Mouse (Mus musculus): ENCODE results near the gene Prss36. TPM values are rescaled to one million over a fixed set of nuclear protein-coding genes. Genes with fewer than 3 reads are reported as not detected.
"Not testable (repeated sequence)": the region's sequence is repeated elsewhere in the genome, so short reads cannot be mapped to it uniquely, and the experiment has no call there.

Prss36 gene
- polyA plus RNA-seq, 1 experiment from 2014 or later = 10.6 TPM

GRCm38 (mm10) chr7:127967004-127967921 lies 20.7 kb upstream of the Prss36 start, which contains the start of gene Fus:
Fus (plus strand) TSS chr7:127967457.
- peak within 1 kb of the TSS; percentile 97 for H3K27ac ChIP-seq
- peak within 1 kb of the TSS; percentile 98 for H3K9ac ChIP-seq
- peak within 1 kb of the TSS; percentile 88 for H3K4me3 ChIP-seq
- no peaks in the 10 kb centered on the region for H3K27me3 ChIP-seq
- no peaks in the 10 kb centered on the region for H3K9me3 ChIP-seq
- H3K4me1 ChIP-seq = peaks cover 20% of the 10 kb centered on the region
- peak; percentile 92 for ATAC-seq (ENCODE audit: insufficient number of reproducible peaks, insufficient read depth, low FRiP score, low TSS enrichment, low read depth)
- WGBS = under 1% methylated on average over 92 of the region's 92 CpGs
- H3K36me3 ChIP-seq = peaks cover 26% of the 10 kb centered on the region
- peak within 1 kb of the TSS; percentile 85 for H3K4me2 ChIP-seq

DNA sequence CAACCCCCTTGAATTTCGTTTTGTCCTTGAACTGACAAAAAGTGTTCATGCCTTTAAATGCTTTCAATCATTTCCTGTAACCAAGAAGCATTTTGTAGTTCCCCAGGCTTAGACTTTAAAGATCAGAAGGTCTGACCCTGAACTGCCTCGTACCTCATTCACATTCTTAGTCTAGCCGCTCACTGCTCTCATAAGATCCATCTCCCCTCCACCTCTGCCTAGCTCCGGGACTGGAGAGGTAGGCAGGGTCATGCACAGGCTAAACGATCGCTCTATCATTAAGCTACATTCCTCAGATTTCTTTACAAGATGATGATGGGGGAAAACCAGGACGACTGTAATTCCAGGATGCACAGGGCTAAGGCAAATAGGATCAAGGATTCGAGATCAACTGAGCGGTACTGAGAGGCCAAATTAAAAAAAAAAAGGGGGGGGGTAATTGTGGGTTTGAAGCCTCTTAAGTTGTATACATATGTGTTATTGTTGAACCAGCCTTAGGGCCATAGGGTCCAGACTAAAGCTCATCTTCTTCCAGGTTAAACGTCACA lies 19.9 kb upstream of the Prss36 start:
- H3K36me3 ChIP-seq = peaks cover 18% of the 10 kb centered on the region
- peaks cover 18% of the 10 kb centered on the region for H3K4me1 ChIP-seq
- peak overlapping the region; percentile 98 for H3K9ac ChIP-seq
- H3K4me2 ChIP-seq = peak overlapping the region; percentile 56
- H3K4me3 ChIP-seq = peak overlapping the region; percentile 88
- H3K27ac ChIP-seq = peak overlapping the region; percentile 97
- no peak for ATAC-seq (ENCODE audit: insufficient number of reproducible peaks, insufficient read depth, low FRiP score, low TSS enrichment, low read depth)
- 6% methylated on average over 10 of the region's 10 CpGs for WGBS
- no peaks in the 10 kb centered on the region for H3K9me3 ChIP-seq
- no peaks in the 10 kb centered on the region for H3K27me3 ChIP-seq

- Histone ChIP-seq H3K27ac (no peak overlapping the region), H3K4me2 (no peak overlapping the region), H3K36me3 (no peaks in the 10 kb centered on the region), H3K27me3 (no peaks in the 10 kb centered on the region), H3K4me3 (no peak overlapping the region), H3K9ac (no peak overlapping the region), H3K9me3 (no peaks in the 10 kb centered on the region), H3K4me1 (no peaks in the 10 kb centered on the region)
- no peak for ATAC-seq (ENCODE audit: insufficient number of reproducible peaks, insufficient read depth, low FRiP score, low TSS enrichment, low read depth)
- 62% methylated on average over 5 of the region's 5 CpGs for WGBS
These were observed 12.8 kb upstream of the Prss36 start for GRCm38 (mm10) chr7:127959364-127959763.

GRCm38 (mm10) chr7:127952864-127953581 lies 6.5 kb upstream of the Prss36 start:
- H3K4me3 ChIP-seq = no peak overlapping the region
- no peak for ATAC-seq (ENCODE audit: insufficient number of reproducible peaks, insufficient read depth, low FRiP score, low TSS enrichment, low read depth)
- H3K27me3 ChIP-seq = 0 out of 2 replicates have a peak, but pooled peaks cover 4% of the 10 kb centered on the region
- no peak overlapping the region for H3K27ac ChIP-seq
- WGBS = 42% methylated on average over 13 of the region's 13 CpGs
- H3K9ac ChIP-seq = no peak overlapping the region
- H3K36me3 ChIP-seq = no peaks in the 10 kb centered on the region
- no peaks in the 10 kb centered on the region for H3K4me1 ChIP-seq
- H3K9me3 ChIP-seq = no peaks in the 10 kb centered on the region
- H3K4me2 ChIP-seq = no peak overlapping the region

GRCm38 (mm10) chr7:127944614-127945013 lies 1.9 kb downstream of the Prss36 start:
- H3K9me3 ChIP-seq = no peaks in the 10 kb centered on the region
- 0 out of 2 replicates have a peak, but pooled peaks cover 4% of the 10 kb centered on the region for H3K4me1 ChIP-seq
- H3K9ac ChIP-seq = 0 out of 2 replicates have a peak overlapping the region, but pooled peaks have one; percentile 22
- H3K27ac ChIP-seq = no peak overlapping the region
- H3K27me3 ChIP-seq = peaks cover 39% of the 10 kb centered on the region
- peak overlapping the region; percentile 11 for H3K4me3 ChIP-seq
- peak overlapping the region; percentile 39 for H3K4me2 ChIP-seq
- no peaks in the 10 kb centered on the region for H3K36me3 ChIP-seq
- 13% methylated on average over 23 of the region's 23 CpGs for WGBS
- ATAC-seq (ENCODE audit: insufficient number of reproducible peaks, insufficient read depth, low FRiP score, low TSS enrichment, low read depth) = no peak

DNA sequence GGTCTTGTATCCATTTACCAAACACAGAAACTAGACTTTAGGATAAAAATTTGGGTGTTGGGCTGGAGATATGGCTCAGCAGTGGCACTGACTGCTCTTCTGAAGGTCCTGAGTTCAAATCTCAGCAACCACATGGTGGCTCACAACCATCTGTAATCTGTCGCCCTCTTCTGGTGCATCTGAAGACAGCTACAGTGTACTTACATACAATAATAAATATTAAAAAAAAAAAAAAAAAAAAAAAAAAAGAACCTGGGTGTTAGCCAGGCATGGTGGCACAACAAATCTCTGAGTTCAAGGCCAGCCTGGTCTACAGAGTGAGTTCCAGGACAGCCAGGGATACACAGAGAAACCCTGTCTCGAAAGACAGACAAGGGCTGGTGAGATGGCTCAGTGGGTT lies 4.4 kb downstream of the Prss36 start:
- H3K4me2 ChIP-seq; ATAC-seq (ENCODE audit: insufficient number of reproducible peaks, insufficient read depth, low FRiP score, low TSS enrichment, low read depth); H3K4me3 ChIP-seq; H3K36me3 ChIP-seq; H3K9me3 ChIP-seq; H3K9ac ChIP-seq; H3K4me1 ChIP-seq; H3K27ac ChIP-seq: not testable (repeated sequence)
- WGBS = 60% methylated on average over 2 of the region's 2 CpGs
- H3K27me3 ChIP-seq = peaks cover 39% of the 10 kb centered on the region

GRCm38 (mm10) chr7:127936216-127936884 lies 10.2 kb downstream of the Prss36 start:
- Histone ChIP-seq H3K4me1 (peaks cover 25% of the 10 kb centered on the region), H3K9ac (peak overlapping the region; percentile 85), H3K27me3 (peaks cover 4% of the 10 kb centered on the region; the same call in 1 of the 2 replicates), H3K27ac (no peak overlapping the region), H3K9me3 (no peaks in the 10 kb centered on the region), H3K4me2 (peak overlapping the region; percentile 89), H3K36me3 (no peaks in the 10 kb centered on the region), H3K4me3 (peak overlapping the region; percentile 76)
- no peak for ATAC-seq (ENCODE audit: insufficient number of reproducible peaks, insufficient read depth, low FRiP score, low TSS enrichment, low read depth)
- WGBS = 55% methylated on average over 18 of the region's 18 CpGs

- H3K4me1 ChIP-seq = peaks cover 28% of the 10 kb centered on the region
- peak overlapping the region; percentile 83 for H3K27ac ChIP-seq
- H3K9ac ChIP-seq = peak overlapping the region; percentile 85
- H3K4me3 ChIP-seq = peak overlapping the region; percentile 76
- no peak; the same call in 1 of the 2 replicates for ATAC-seq (ENCODE audit: insufficient number of reproducible peaks, insufficient read depth, low FRiP score, low TSS enrichment, low read depth)
- WGBS = under 1% methylated on average over 38 of the region's 38 CpGs
- no peaks in the 10 kb centered on the region for H3K9me3 ChIP-seq
- peak overlapping the region; percentile 89 for H3K4me2 ChIP-seq
- H3K36me3 ChIP-seq = no peaks in the 10 kb centered on the region
- peaks cover 4% of the 10 kb centered on the region; the same call in 1 of the 2 replicates for H3K27me3 ChIP-seq
These were observed 10.8 kb downstream of the Prss36 start for GRCm38 (mm10) chr7:127935748-127936159.

GRCm38 (mm10) chr7:127935028-127935722 lies 11.3 kb downstream of the Prss36 start:
- H3K4me2 ChIP-seq = peak overlapping the region; percentile 89
- 6% methylated on average over 32 of the region's 32 CpGs for WGBS
- no peaks in the 10 kb centered on the region for H3K36me3 ChIP-seq
- peaks cover 28% of the 10 kb centered on the region for H3K4me1 ChIP-seq
- H3K27ac ChIP-seq = peak overlapping the region; percentile 83
- peak; percentile 88 for ATAC-seq (ENCODE audit: insufficient number of reproducible peaks, insufficient read depth, low FRiP score, low TSS enrichment, low read depth)
- H3K9ac ChIP-seq = peak overlapping the region; percentile 85
- peaks cover 10% of the 10 kb centered on the region for H3K27me3 ChIP-seq
- H3K4me3 ChIP-seq = peak overlapping the region; percentile 76
- H3K9me3 ChIP-seq = no peaks in the 10 kb centered on the region

GRCm38 (mm10) chr7:127934075-127934474 lies 12.4 kb downstream of the Prss36 start:
- 84% methylated on average over 5 of the region's 5 CpGs for WGBS
- Histone ChIP-seq H3K27ac (no peak overlapping the region), H3K27me3 (peaks cover 21% of the 10 kb centered on the region), H3K9me3 (no peaks in the 10 kb centered on the region), H3K4me1 (peaks cover 35% of the 10 kb centered on the region), H3K4me3 (no peak overlapping the region), H3K36me3 (no peaks in the 10 kb centered on the region), H3K9ac (peak overlapping the region; percentile 54; the same call in 1 of the 2 replicates), H3K4me2 (0 out of 2 replicates have a peak overlapping the region, but pooled peaks have one; percentile 89)
- no peak for ATAC-seq (ENCODE audit: insufficient number of reproducible peaks, insufficient read depth, low FRiP score, low TSS enrichment, low read depth)
